ENCODE assay signal across 23 mouse cellular contexts in the genomic region with DNA sequence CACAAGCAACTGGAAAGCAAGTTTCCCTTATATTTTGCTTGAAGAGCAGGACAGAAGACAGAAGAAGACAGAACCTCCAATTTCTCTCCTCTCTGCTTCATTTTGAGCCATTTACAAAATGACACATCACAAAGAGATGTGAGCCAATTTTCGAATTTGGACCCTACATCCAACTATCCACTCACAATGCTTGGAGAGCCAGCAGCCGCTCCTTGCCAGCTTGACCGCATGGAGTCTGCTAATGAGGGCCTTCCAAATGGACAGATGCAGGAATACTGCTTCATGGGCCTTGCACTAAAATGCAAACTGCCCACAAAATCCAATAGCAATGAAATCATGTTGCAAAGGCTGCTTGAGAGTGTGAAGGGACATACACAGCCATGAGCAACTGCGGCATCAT. TPM values are rescaled to one million over a fixed set of nuclear protein-coding genes. Genes with fewer than 3 reads are reported as not detected.
DNase-seq lines count a peak whose midpoint lies in the region; ATAC-seq and TF ChIP-seq lines count a peak whose summit lies in the region.
"Had no signal": no experiment of that assay in that cellular context is flagged by ENCODE, and none has a peak within 500 bp of the region (broad histone marks: within the 10 kb centered on the region; RNA-seq: fewer than 3 reads in every experiment).

No protein-coding gene starts in this region.

- peak; percentile 21 for DNase-seq in left cerebral cortex, postnatal 4 days
- DNase-seq in left cerebral cortex, adult 18-20 months (ENCODE audit: low spot score in 2 of 2), result no peak
- peak; percentile 54 to 78 for DNase-seq in cerebellum, adult 2 months
- DNase-seq in cerebellum, postnatal 10 days, result peak; percentile 77 to 85
- DNase-seq in left cerebral cortex, adult 8-10 months (ENCODE audit: low spot score in 2 of 2), result no peak
- DNase-seq: adrenal gland, adult 2 months; adrenal gland, postnatal 25 days; embryo, embryonic 11 days; gastrocnemius, postnatal 10 days; heart, adult 2 months; heart, postnatal 14 days; kidney, adult 11 months had no signal

- H3K4me3 ChIP-seq in cerebellum, adult 2 months (replicated peaks; ENCODE audit: insufficient read depth, low read depth, low read length), result no peak overlapping the region
- H3K4me3 ChIP-seq in kidney, embryonic 16.5 days (ENCODE audit: low read length), result no peak overlapping the region
- H3K4me3 ChIP-seq: embryonic facial prominence, embryonic 12.5 days; forebrain, embryonic 15.5 days; heart, adult 2 months; heart, embryonic 15.5 days; hindbrain, embryonic 13.5 days had no signal

- H3K27me3 ChIP-seq in cerebellum, adult 2 months (ENCODE audit: control insufficient read depth, insufficient read depth, low read length), result no peaks in the 10 kb centered on the region
- H3K27me3 ChIP-seq in kidney, embryonic 16.5 days (ENCODE audit: insufficient read depth, low read length), result no peaks in the 10 kb centered on the region
- H3K27me3 ChIP-seq: CH12.LX; embryonic facial prominence, embryonic 12.5 days; forebrain, embryonic 15.5 days; heart, embryonic 15.5 days; hindbrain, embryonic 13.5 days had no signal

- no peaks in the 10 kb centered on the region for H3K36me3 ChIP-seq in kidney, embryonic 16.5 days (ENCODE audit: insufficient read depth, low read length)
- H3K36me3 ChIP-seq: embryonic facial prominence, embryonic 12.5 days; forebrain, embryonic 15.5 days; heart, embryonic 15.5 days; hindbrain, embryonic 13.5 days had no signal

- ATAC-seq in kidney, embryonic 16.5 days (ENCODE audit: low FRiP score, low TSS enrichment), result no peak
- no peak for ATAC-seq in CD4-positive, CD25-positive, alpha-beta regulatory T cell, adult 4 months
- no peak for ATAC-seq in megakaryocyte progenitor cell, adult 5-6 weeks (replicated peaks; ENCODE audit: poor library complexity)
- ATAC-seq: forebrain, embryonic 15.5 days; hindbrain, postnatal 0 days had no signal

- TF ChIP-seq CTCF in cerebellum, adult 2 months (IDR thresholded peaks at IDR 0.05; ENCODE audit: borderline replicate concordance, insufficient read depth, low read depth, low read length), result no peak

- TF ChIP-seq POLR2A in cerebellum, adult 2 months (IDR thresholded peaks at IDR 0.05; ENCODE audit: borderline replicate concordance, insufficient read depth, low read length), result no peak

- 32% methylated on average over 4 of the region's 4 CpGs for WGBS in cerebellum, adult 2 months
- WGBS in kidney, embryonic 16.5 days, result 82% methylated on average over 4 of the region's 4 CpGs

- intact Hi-C loops in left cerebral cortex, postnatal 4 days (cut with DNase I), result no loop called here

- no peak overlapping the region for H3K27ac ChIP-seq in cerebellum, adult 2 months (ENCODE audit: insufficient read depth, low read length)
- H3K27ac ChIP-seq in kidney, embryonic 16.5 days (ENCODE audit: low read length), result no peak overlapping the region
- H3K27ac ChIP-seq: embryonic facial prominence, embryonic 12.5 days; forebrain, embryonic 15.5 days; heart, adult 2 months; heart, embryonic 15.5 days; hindbrain, embryonic 13.5 days; hindbrain, postnatal 0 days had no signal

- no peak overlapping the region for H3K9ac ChIP-seq in kidney, embryonic 16.5 days (replicated peaks; ENCODE audit: low read length)
- H3K9ac ChIP-seq: embryonic facial prominence, embryonic 12.5 days; forebrain, embryonic 15.5 days; heart, embryonic 15.5 days; hindbrain, embryonic 13.5 days had no signal

- H3K4me1 ChIP-seq in cerebellum, adult 2 months (ENCODE audit: control insufficient read depth, insufficient read depth, low read length), result no peaks in the 10 kb centered on the region; the same call in 1 of the 2 replicates
- H3K4me1 ChIP-seq in kidney, embryonic 16.5 days (ENCODE audit: insufficient read depth, low read length), result no peaks in the 10 kb centered on the region
- H3K4me1 ChIP-seq: embryonic facial prominence, embryonic 12.5 days; forebrain, embryonic 15.5 days; heart, embryonic 15.5 days; hindbrain, embryonic 13.5 days had no signal

- no peaks in the 10 kb centered on the region for H3K9me3 ChIP-seq in kidney, embryonic 16.5 days (ENCODE audit: low read length)
- H3K9me3 ChIP-seq: embryonic facial prominence, embryonic 12.5 days; forebrain, embryonic 15.5 days; heart, embryonic 15.5 days; hindbrain, embryonic 13.5 days had no signal

- H3K4me2 ChIP-seq in kidney, embryonic 16.5 days (replicated peaks; ENCODE audit: low read depth, low read length), result no peak overlapping the region
- H3K4me2 ChIP-seq: embryonic facial prominence, embryonic 12.5 days; forebrain, embryonic 15.5 days; heart, embryonic 11.5 days; heart, embryonic 15.5 days; hindbrain, embryonic 13.5 days had no signal

RNA-seq across cellular contexts. Expression of gene Kcnip4, which starts 47.2 kb away (rescaled TPM):
- total RNA-seq in left cerebral cortex, postnatal 4 days (2021), result 10 to 100 TPM; 22.8 to 25.2 TPM
- total RNA-seq in left cerebral cortex, adult 18-20 months (2021), result 10 to 100 TPM; 53.6 to 58.8 TPM
- polyA plus RNA-seq in cerebellum, adult 2 months (2012; rRNA removed), result 93.6 and 105 TPM in 2 replicates
- 10 to 100 TPM; 54.1 to 75.3 (median 64.8) TPM for total RNA-seq in left cerebral cortex, adult 8-10 months (2022)
- polyA plus RNA-seq in kidney, embryonic 16.5 days (2015; fragmentation: Nextera tagmentation; extraction: Ambion mirVana), result 0.65 and 0.92 TPM in 2 replicates
- polyA plus RNA-seq in CD4-positive, CD25-positive, alpha-beta regulatory T cell, adult 4 months (2017; shearing (Covaris generic)), result not detected
- not detected in 2 replicates for total RNA-seq in megakaryocyte progenitor cell, adult 5-6 weeks (2015)
- 0.21 TPM in 1 of 2 replicates, not detected in the other for total RNA-seq in megakaryocyte progenitor cell, adult 5-6 weeks (2017)
- total RNA-seq: CH12.LX; heart, adult 2 months; hematopoietic stem cell, adult 5-6 weeks had no signal

Comparison
In these comparisons a context has a peak if more than half of its experiments do, and no peak if none do; other contexts are left out.
1. DNase-seq: peak in left cerebral cortex, postnatal 4 days (single experiment), cerebellum, adult 2 months (2 of 2) and cerebellum, postnatal 10 days (2 of 2); none in left cerebral cortex, adult 18-20 months (0 of 2) and left cerebral cortex, adult 8-10 months (0 of 2).
2. RNA of gene Kcnip4, which starts 47.2 kb away (total RNA-seq): 54.1 to 75.3 TPM in left cerebral cortex, adult 8-10 months, 53.6 to 58.8 TPM in left cerebral cortex, adult 18-20 months and 22.8 to 25.2 TPM in left cerebral cortex, postnatal 4 days; 0.21 TPM in megakaryocyte progenitor cell, adult 5-6 weeks; every median in the first group is over 10 times any median in the second.